Mouse (Mus musculus) bone marrow, adult 2 months (tissue): ENCODE data around the gene Suclg2.

Source experiments
- CTCF ChIP-seq: fragments of 200-500 bp; IDR thresholded peaks from 2 replicates; pipeline ENCODE4 v1.5.1; 2011; ENCODE audit warnings: low read length, control low read depth; ENCODE audit not compliant: control insufficient read depth, insufficient read depth
- POLR2A ChIP-seq: fragments of 200-500 bp; IDR thresholded peaks from 2 replicates; pipeline ENCODE4 v1.6.1; 2011; ENCODE audit warnings: low read depth, mild to moderate bottlenecking, control low read depth, low read length, borderline replicate concordance; ENCODE audit not compliant: control insufficient read depth

- TF ChIP-seq CTCF (no peak), POLR2A (no peak)
These were observed 107.5 kb downstream of the Suclg2 start for GRCm38 (mm10) chr6:95611059-95611458.
